Mouse (Mus musculus): Measurements from ENCODE around the gene Taar7b.

Taar7b gene

DNA sequence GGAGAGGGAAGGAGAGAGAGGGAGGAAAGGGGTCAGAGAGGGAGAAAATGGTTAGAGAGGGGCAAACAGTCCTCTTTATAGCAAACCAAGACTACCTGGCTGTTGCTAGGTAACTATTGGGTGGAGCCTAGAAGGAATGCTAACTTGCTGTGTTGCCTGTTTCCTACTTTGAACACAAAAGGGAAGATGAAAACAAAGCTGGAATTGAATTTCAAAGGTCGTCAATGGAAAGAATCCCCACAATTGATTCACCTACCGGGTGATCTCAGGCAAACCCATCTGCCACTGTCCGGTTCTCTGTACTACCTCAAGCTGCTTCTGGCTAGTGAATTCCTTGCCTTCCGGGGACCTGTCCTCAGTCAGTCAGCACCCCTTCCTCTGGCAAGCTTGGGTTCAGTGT lies 21.8 kb upstream of the Taar7b start:
- Histone ChIP-seq H3K36me3 (ENCODE audit: insufficient read depth, low read length) (no peaks in the 10 kb centered on the region), H3K4me1 (replicated peaks; ENCODE audit: low read depth, low read length) (peaks cover 20% of the 10 kb centered on the region), H3K4me3 (replicated peaks; ENCODE audit: low read length) (no peak overlapping the region), H3K27me3 (ENCODE audit: insufficient read depth, low read length) (no peaks in the 10 kb centered on the region), H3K9me3 (ENCODE audit: low read length) (peaks cover 5% of the 10 kb centered on the region; the same call in 1 of the 2 replicates)
- TF ChIP-seq POU5F1 (IDR thresholded peaks at IDR 0.05; ENCODE audit: borderline replicate concordance, low read length): no peak
- TF ChIP-seq CTCF (conservative IDR thresholded peaks at IDR 0.05; ENCODE audit: low read length): no peak
- TF ChIP-seq NANOG (IDR thresholded peaks at IDR 0.05; ENCODE audit: borderline replicate concordance, low read length): peak; percentile 65; the same call in 1 of the 2 replicates

GRCm38 (mm10) chr10:23978901-23979705 lies 20.6 kb upstream of the Taar7b start:
- Histone ChIP-seq H3K36me3 (ENCODE audit: insufficient read depth, low read length) (no peaks in the 10 kb centered on the region), H3K4me3 (replicated peaks; ENCODE audit: low read length) (no peak overlapping the region)
- TF ChIP-seq CTCF (conservative IDR thresholded peaks at IDR 0.05; ENCODE audit: low read length) (peak; percentile 54), NANOG (IDR thresholded peaks at IDR 0.05; ENCODE audit: borderline replicate concordance, low read length) (no peak), POU5F1 (IDR thresholded peaks at IDR 0.05; ENCODE audit: borderline replicate concordance, low read length) (no peak)

GRCm38 (mm10) chr10:23985546-23985945 lies 14.2 kb upstream of the Taar7b start, which contains the start of gene Taar6:
Taar6 (minus strand) TSS chr10:23985646.
- TF ChIP-seq POU5F1 (IDR thresholded peaks at IDR 0.05; ENCODE audit: borderline replicate concordance, low read length) (no peak), CTCF (conservative IDR thresholded peaks at IDR 0.05; ENCODE audit: low read length) (no peak), NANOG (IDR thresholded peaks at IDR 0.05; ENCODE audit: borderline replicate concordance, low read length) (no peak)
- H3K4me3 ChIP-seq (replicated peaks; ENCODE audit: low read length): no peak within 1 kb of the TSS
- H3K27me3 ChIP-seq (ENCODE audit: insufficient read depth, low read length): no peaks in the 10 kb centered on the region
- 0 out of 2 replicates have a peak, but pooled peaks cover 3% of the 10 kb centered on the region for H3K4me1 ChIP-seq (replicated peaks; ENCODE audit: low read depth, low read length)
- no peaks in the 10 kb centered on the region for H3K36me3 ChIP-seq (ENCODE audit: insufficient read depth, low read length)
- no peaks in the 10 kb centered on the region for H3K9me3 ChIP-seq (ENCODE audit: low read length)

More at GRCm38 (mm10) chr10:23978901-23979705, 20.6 kb upstream of the Taar7b start:
- peaks cover 5% of the 10 kb centered on the region; the same call in 1 of the 2 replicates for H3K9me3 ChIP-seq (ENCODE audit: low read length)
- no peaks in the 10 kb centered on the region for H3K27me3 ChIP-seq (ENCODE audit: insufficient read depth, low read length)
- peaks cover 23% of the 10 kb centered on the region for H3K4me1 ChIP-seq (replicated peaks; ENCODE audit: low read depth, low read length)

GRCm38 (mm10) chr10:23986419-23986818 lies 13.3 kb upstream of the Taar7b start:
- TF ChIP-seq CTCF (conservative IDR thresholded peaks at IDR 0.05; ENCODE audit: low read length) (no peak), POU5F1 (IDR thresholded peaks at IDR 0.05; ENCODE audit: borderline replicate concordance, low read length) (no peak), NANOG (IDR thresholded peaks at IDR 0.05; ENCODE audit: borderline replicate concordance, low read length) (no peak)
- Histone ChIP-seq H3K4me1 (replicated peaks; ENCODE audit: low read depth, low read length) (0 out of 2 replicates have a peak, but pooled peaks cover 3% of the 10 kb centered on the region), H3K4me3 (replicated peaks; ENCODE audit: low read length) (no peak overlapping the region), H3K9me3 (ENCODE audit: low read length) (no peaks in the 10 kb centered on the region), H3K27me3 (ENCODE audit: insufficient read depth, low read length) (no peaks in the 10 kb centered on the region), H3K36me3 (ENCODE audit: insufficient read depth, low read length) (no peaks in the 10 kb centered on the region)

GRCm38 (mm10) chr10:23993381-23993780 lies 6.4 kb upstream of the Taar7b start, which contains the start of gene Taar7a:
Taar7a (minus strand) TSS chr10:23993481.
- TF ChIP-seq POU5F1 (IDR thresholded peaks at IDR 0.05; ENCODE audit: borderline replicate concordance, low read length): no peak
- no peak for TF ChIP-seq CTCF (conservative IDR thresholded peaks at IDR 0.05; ENCODE audit: low read length)
- no peak for TF ChIP-seq NANOG (IDR thresholded peaks at IDR 0.05; ENCODE audit: borderline replicate concordance, low read length)
- no peaks in the 10 kb centered on the region for H3K9me3 ChIP-seq (ENCODE audit: low read length)
- H3K4me3 ChIP-seq (replicated peaks; ENCODE audit: low read length): no peak within 1 kb of the TSS
- no peaks in the 10 kb centered on the region for H3K27me3 ChIP-seq (ENCODE audit: insufficient read depth, low read length)
- H3K36me3 ChIP-seq (ENCODE audit: insufficient read depth, low read length): no peaks in the 10 kb centered on the region
- H3K4me1 ChIP-seq (replicated peaks; ENCODE audit: low read depth, low read length): no peaks in the 10 kb centered on the region

GRCm38 (mm10) chr10:24006442-24006841 lies 6.7 kb downstream of the Taar7b start:
- Histone ChIP-seq H3K9me3 (ENCODE audit: low read length) (peaks cover 9% of the 10 kb centered on the region; the same call in 1 of the 2 replicates), H3K4me3 (replicated peaks; ENCODE audit: low read length) (no peak overlapping the region), H3K4me1 (replicated peaks; ENCODE audit: low read depth, low read length) (no peaks in the 10 kb centered on the region), H3K36me3 (ENCODE audit: insufficient read depth, low read length) (no peaks in the 10 kb centered on the region), H3K27me3 (ENCODE audit: insufficient read depth, low read length) (no peaks in the 10 kb centered on the region)
- TF ChIP-seq CTCF (conservative IDR thresholded peaks at IDR 0.05; ENCODE audit: low read length) (no peak), NANOG (IDR thresholded peaks at IDR 0.05; ENCODE audit: borderline replicate concordance, low read length) (no peak), POU5F1 (IDR thresholded peaks at IDR 0.05; ENCODE audit: borderline replicate concordance, low read length) (no peak)

- Histone ChIP-seq H3K4me3 (replicated peaks; ENCODE audit: low read length) (no peak overlapping the region), H3K4me1 (replicated peaks; ENCODE audit: low read depth, low read length) (no peaks in the 10 kb centered on the region), H3K9me3 (ENCODE audit: low read length) (peaks cover 9% of the 10 kb centered on the region; the same call in 1 of the 2 replicates), H3K36me3 (ENCODE audit: insufficient read depth, low read length) (no peaks in the 10 kb centered on the region), H3K27me3 (ENCODE audit: insufficient read depth, low read length) (no peaks in the 10 kb centered on the region)
- TF ChIP-seq CTCF (conservative IDR thresholded peaks at IDR 0.05; ENCODE audit: low read length) (no peak), NANOG (IDR thresholded peaks at IDR 0.05; ENCODE audit: borderline replicate concordance, low read length) (peak; percentile 44; the same call in 1 of the 2 replicates)
Observed at GRCm38 (mm10) chr10:24007034-24007433, 7.3 kb downstream of the Taar7b start.

- H3K4me1 ChIP-seq (replicated peaks; ENCODE audit: low read depth, low read length): no peaks in the 10 kb centered on the region
- H3K4me3 ChIP-seq (replicated peaks; ENCODE audit: low read length): no peak overlapping the region
- no peaks in the 10 kb centered on the region for H3K27me3 ChIP-seq (ENCODE audit: insufficient read depth, low read length)
- H3K36me3 ChIP-seq (ENCODE audit: insufficient read depth, low read length): no peaks in the 10 kb centered on the region
- peaks cover 9% of the 10 kb centered on the region; the same call in 1 of the 2 replicates for H3K9me3 ChIP-seq (ENCODE audit: low read length)
- TF ChIP-seq NANOG (IDR thresholded peaks at IDR 0.05; ENCODE audit: borderline replicate concordance, low read length): no peak
- TF ChIP-seq CTCF (conservative IDR thresholded peaks at IDR 0.05; ENCODE audit: low read length): no peak
- TF ChIP-seq POU5F1 (IDR thresholded peaks at IDR 0.05; ENCODE audit: borderline replicate concordance, low read length): no peak
Observed at GRCm38 (mm10) chr10:24008143-24008542, 8.4 kb downstream of the Taar7b start.
